Mouse (Mus musculus): ENCODE data around the gene Ablim1. TPM values are rescaled to one million over a fixed set of nuclear protein-coding genes. Genes with fewer than 3 reads are reported as not detected.

The Ablim1 gene
- polyA plus RNA-seq, 1 experiment, result 110 TPM

- 62% methylated on average over 6 of the region's 6 CpGs for WGBS
- DNase-seq, result no peak
- no peaks in the 10 kb centered on the region for H3K27me3 ChIP-seq (ENCODE audit: control insufficient read depth, insufficient read depth, low read length)
- H3K4me1 ChIP-seq (ENCODE audit: control insufficient read depth, insufficient read depth, low read length), result peaks cover 37% of the 10 kb centered on the region
- no peak for TF ChIP-seq POLR2A (IDR thresholded peaks at IDR 0.05; ENCODE audit: borderline replicate concordance, insufficient read depth, low read length)
- no peak for TF ChIP-seq CTCF (IDR thresholded peaks at IDR 0.05; ENCODE audit: borderline replicate concordance, insufficient read depth, low read depth, low read length)
- H3K4me3 ChIP-seq (replicated peaks; ENCODE audit: insufficient read depth, low read depth, low read length), result no peak overlapping the region
- no peak overlapping the region for H3K27ac ChIP-seq (ENCODE audit: insufficient read depth, low read length)
Measured at GRCm38 (mm10) chr19:57117751-57118150, 197.0 kb downstream of the Ablim1 start.

- no peak for TF ChIP-seq CTCF (IDR thresholded peaks at IDR 0.05; ENCODE audit: borderline replicate concordance, insufficient read depth, low read depth, low read length)
- no peak for TF ChIP-seq POLR2A (IDR thresholded peaks at IDR 0.05; ENCODE audit: borderline replicate concordance, insufficient read depth, low read length)
- 11% methylated on average over 7 of the region's 7 CpGs for WGBS
- H3K27ac ChIP-seq (ENCODE audit: insufficient read depth, low read length), result no peak overlapping the region
Measured at GRCm38 (mm10) chr19:57116871-57117501, 197.7 kb downstream of the Ablim1 start.

GRCm38 (mm10) chr19:57115670-57116069, 199.0 kb downstream of the Ablim1 start:
- no peak for DNase-seq
- Histone ChIP-seq H3K27ac (ENCODE audit: insufficient read depth, low read length) (no peak overlapping the region), H3K4me3 (replicated peaks; ENCODE audit: insufficient read depth, low read depth, low read length) (no peak overlapping the region), H3K4me1 (ENCODE audit: control insufficient read depth, insufficient read depth, low read length) (peaks cover 49% of the 10 kb centered on the region), H3K27me3 (ENCODE audit: control insufficient read depth, insufficient read depth, low read length) (no peaks in the 10 kb centered on the region)
- 57% methylated on average over 5 of the region's 5 CpGs for WGBS
- TF ChIP-seq CTCF (IDR thresholded peaks at IDR 0.05; ENCODE audit: borderline replicate concordance, insufficient read depth, low read depth, low read length) (no peak), POLR2A (IDR thresholded peaks at IDR 0.05; ENCODE audit: borderline replicate concordance, insufficient read depth, low read length) (no peak)

More at GRCm38 (mm10) chr19:57116871-57117501, 197.7 kb downstream of the Ablim1 start:
- Histone ChIP-seq H3K4me1 (ENCODE audit: control insufficient read depth, insufficient read depth, low read length) (peaks cover 39% of the 10 kb centered on the region), H3K4me3 (replicated peaks; ENCODE audit: insufficient read depth, low read depth, low read length) (no peak overlapping the region), H3K27me3 (ENCODE audit: control insufficient read depth, insufficient read depth, low read length) (no peaks in the 10 kb centered on the region)
- no peak for DNase-seq

DNA sequence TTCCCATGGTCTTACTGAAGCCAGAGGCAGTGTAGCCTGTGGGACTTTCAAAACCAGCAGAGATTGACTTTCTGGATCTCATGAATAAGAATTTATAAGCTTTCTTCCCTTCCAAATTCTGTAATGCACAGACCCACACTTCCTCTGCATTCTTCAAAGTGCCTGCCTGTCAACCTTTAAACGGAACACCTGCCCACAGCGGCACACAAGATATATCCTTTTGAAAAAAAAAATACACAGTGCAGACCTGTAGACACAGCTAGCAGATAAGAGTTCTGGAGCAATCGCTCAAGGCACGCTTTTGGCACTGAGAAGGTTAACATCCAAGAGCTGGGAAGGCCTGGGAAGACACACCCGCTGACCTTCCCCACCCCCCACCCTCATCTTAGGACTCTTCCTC, 199.8 kb downstream of the Ablim1 start:
- no peak for DNase-seq
- Histone ChIP-seq H3K4me1 (ENCODE audit: control insufficient read depth, insufficient read depth, low read length) (peaks cover 49% of the 10 kb centered on the region), H3K27ac (ENCODE audit: insufficient read depth, low read length) (0 out of 2 replicates have a peak overlapping the region, but pooled peaks have one; percentile 17), H3K4me3 (replicated peaks; ENCODE audit: insufficient read depth, low read depth, low read length) (no peak overlapping the region), H3K27me3 (ENCODE audit: control insufficient read depth, insufficient read depth, low read length) (no peaks in the 10 kb centered on the region)
- no peak for TF ChIP-seq CTCF (IDR thresholded peaks at IDR 0.05; ENCODE audit: borderline replicate concordance, insufficient read depth, low read depth, low read length)
- TF ChIP-seq POLR2A (IDR thresholded peaks at IDR 0.05; ENCODE audit: borderline replicate concordance, insufficient read depth, low read length), result no peak
- 84% methylated on average over 5 of the region's 5 CpGs for WGBS

DNA sequence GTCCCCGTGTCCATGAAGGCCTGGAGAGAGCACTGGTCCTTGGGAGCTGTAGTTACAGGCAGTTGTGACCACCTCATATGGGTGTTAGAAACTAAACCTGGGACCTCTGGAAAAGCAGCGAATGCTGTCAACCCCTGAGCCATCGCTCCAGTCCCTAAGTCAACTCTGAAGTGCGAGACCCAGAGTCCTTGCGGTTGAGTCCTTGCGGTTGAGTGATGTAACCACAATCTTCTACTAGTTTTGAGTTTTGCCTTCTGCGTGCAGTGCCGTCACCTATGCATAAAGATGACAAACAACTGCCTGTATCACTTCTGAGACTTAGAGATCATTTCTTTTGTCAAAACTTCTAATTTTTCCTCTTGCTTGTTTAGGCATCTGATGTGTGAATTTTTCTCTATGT, 200.7 kb downstream of the Ablim1 start:
- Histone ChIP-seq H3K27me3 (ENCODE audit: control insufficient read depth, insufficient read depth, low read length) (no peaks in the 10 kb centered on the region), H3K4me1 (ENCODE audit: control insufficient read depth, insufficient read depth, low read length) (peaks cover 52% of the 10 kb centered on the region), H3K4me3 (replicated peaks; ENCODE audit: insufficient read depth, low read depth, low read length) (no peak overlapping the region), H3K27ac (ENCODE audit: insufficient read depth, low read length) (no peak overlapping the region)
- TF ChIP-seq POLR2A (IDR thresholded peaks at IDR 0.05; ENCODE audit: borderline replicate concordance, insufficient read depth, low read length) (no peak), CTCF (IDR thresholded peaks at IDR 0.05; ENCODE audit: borderline replicate concordance, insufficient read depth, low read depth, low read length) (no peak)
- WGBS, result 92% methylated on average over 8 of the region's 8 CpGs
- no peak for DNase-seq

- WGBS, result 6% methylated on average over 9 of the region's 9 CpGs
- H3K27me3 ChIP-seq (ENCODE audit: control insufficient read depth, insufficient read depth, low read length), result no peaks in the 10 kb centered on the region
- TF ChIP-seq POLR2A (IDR thresholded peaks at IDR 0.05; ENCODE audit: borderline replicate concordance, insufficient read depth, low read length), result no peak
- no peak for TF ChIP-seq CTCF (IDR thresholded peaks at IDR 0.05; ENCODE audit: borderline replicate concordance, insufficient read depth, low read depth, low read length)
- peaks cover 43% of the 10 kb centered on the region for H3K4me1 ChIP-seq (ENCODE audit: control insufficient read depth, insufficient read depth, low read length)
- no peak overlapping the region for H3K4me3 ChIP-seq (replicated peaks; ENCODE audit: insufficient read depth, low read depth, low read length)
- H3K27ac ChIP-seq (ENCODE audit: insufficient read depth, low read length), result peak overlapping the region; percentile 97
- DNase-seq, result peak in 1 of 2 experiments; percentile 85
Measured at GRCm38 (mm10) chr19:57112816-57113406, 201.8 kb downstream of the Ablim1 start.

GRCm38 (mm10) chr19:57112231-57112815, 202.4 kb downstream of the Ablim1 start:
- 17% methylated on average over 8 of the region's 8 CpGs for WGBS
- Histone ChIP-seq H3K4me1 (ENCODE audit: control insufficient read depth, insufficient read depth, low read length) (peaks cover 40% of the 10 kb centered on the region), H3K27ac (ENCODE audit: insufficient read depth, low read length) (peak overlapping the region; percentile 97), H3K4me3 (replicated peaks; ENCODE audit: insufficient read depth, low read depth, low read length) (no peak overlapping the region), H3K27me3 (ENCODE audit: control insufficient read depth, insufficient read depth, low read length) (no peaks in the 10 kb centered on the region)
- TF ChIP-seq CTCF (IDR thresholded peaks at IDR 0.05; ENCODE audit: borderline replicate concordance, insufficient read depth, low read depth, low read length) (no peak), POLR2A (IDR thresholded peaks at IDR 0.05; ENCODE audit: borderline replicate concordance, insufficient read depth, low read length) (no peak)
- DNase-seq, result peak; percentile 70 to 72

DNA sequence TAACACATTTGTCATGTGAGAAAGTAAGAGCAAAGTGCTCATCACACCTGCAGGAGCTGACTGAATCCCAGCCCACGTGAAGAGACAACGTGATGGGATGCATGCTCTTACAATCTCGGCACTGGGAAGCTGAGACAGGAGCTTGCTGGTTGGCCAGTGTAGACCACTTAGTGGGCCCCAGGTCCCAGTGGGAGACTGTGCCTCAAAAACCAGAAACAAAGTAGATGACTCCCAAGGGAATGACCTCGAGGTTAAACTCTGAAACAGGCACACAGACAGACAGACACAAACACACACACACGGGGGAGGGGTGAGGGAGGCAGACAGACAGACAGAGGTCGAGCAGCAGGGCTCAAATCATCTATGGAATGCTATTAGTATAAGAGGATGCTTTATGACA, 203.4 kb downstream of the Ablim1 start:
- H3K27ac ChIP-seq (ENCODE audit: insufficient read depth, low read length), result no peak overlapping the region
- TF ChIP-seq CTCF (IDR thresholded peaks at IDR 0.05; ENCODE audit: borderline replicate concordance, insufficient read depth, low read depth, low read length) (no peak), POLR2A (IDR thresholded peaks at IDR 0.05; ENCODE audit: borderline replicate concordance, insufficient read depth, low read length) (no peak)
- no peak overlapping the region for H3K4me3 ChIP-seq (replicated peaks; ENCODE audit: insufficient read depth, low read depth, low read length)
- no peaks in the 10 kb centered on the region for H3K27me3 ChIP-seq (ENCODE audit: control insufficient read depth, insufficient read depth, low read length)
- no peak for DNase-seq
- H3K4me1 ChIP-seq (ENCODE audit: control insufficient read depth, insufficient read depth, low read length), result peaks cover 35% of the 10 kb centered on the region
- WGBS, result 68% methylated on average over 6 of the region's 6 CpGs

Measured in cerebellum, adult 2 months (tissue).